Mouse (Mus musculus) olfactory bulb, adult 2 months (tissue): ENCODE measurements around the gene Lpin3.

Source experiments
- CTCF ChIP-seq: fragments of 200-500 bp; IDR thresholded peaks from 2 replicates; pipeline ENCODE4 v1.5.1; 2012; ENCODE audit warnings: low read depth, mild to moderate bottlenecking, low read length, moderate library complexity; ENCODE audit not compliant: insufficient read depth
- POLR2A ChIP-seq: fragments of 200-500 bp; IDR thresholded peaks from 2 replicates; pipeline ENCODE4 v1.6.1; 2012; ENCODE audit warnings: mild to moderate bottlenecking, low read depth, low read length, moderate library complexity; ENCODE audit not compliant: insufficient read depth

- TF ChIP-seq POLR2A: no peak
- no peak for TF ChIP-seq CTCF
Observed at GRCm38 (mm10) chr2:160921285-160921684, 40.8 kb downstream of the Lpin3 start.
